Mouse (Mus musculus): ENCODE results near the gene Gm17482. TPM values are rescaled to one million over a fixed set of nuclear protein-coding genes. Genes with fewer than 3 reads are reported as not detected.

Gene Gm17482
- polyA plus RNA-seq, 1 experiment from 2014 or later = not detected

- no peaks in the 10 kb centered on the region for H3K4me1 ChIP-seq (replicated peaks; ENCODE audit: control insufficient read depth, insufficient read depth)
- no peak for TF ChIP-seq EP300 (optimal IDR thresholded peaks at IDR 0.05)
- no peak for TF ChIP-seq CTCF (IDR thresholded peaks at IDR 0.05; ENCODE audit: low read depth)
- H3K27ac ChIP-seq (replicated peaks) = no peak overlapping the region
- ATAC-seq (ENCODE audit: low FRiP score, low TSS enrichment) = no peak
- no peaks in the 10 kb centered on the region for H3K27me3 ChIP-seq (ENCODE audit: control insufficient read depth, insufficient read depth, low read length)
- H3K4me3 ChIP-seq (ENCODE audit: low read depth, low read length) = no peak overlapping the region
- WGBS = 89% methylated on average over 3 of the region's 3 CpGs
- no peak overlapping the region for H3K9ac ChIP-seq (ENCODE audit: low read length)
- no peaks in the 10 kb centered on the region for H3K9me3 ChIP-seq (ENCODE audit: control insufficient read depth, low read length)
- DNase-seq (ENCODE audit: low spot score) = no peak
- H3K4me2 ChIP-seq (replicated peaks; ENCODE audit: low read depth) = no peak overlapping the region
- H3K36me3 ChIP-seq (ENCODE audit: control insufficient read depth, insufficient read depth, low read length) = no peaks in the 10 kb centered on the region
Observed at GRCm38 (mm10) chr6:115288223-115288622, 61.1 kb downstream of the Gm17482 start.

- H3K4me1 ChIP-seq (replicated peaks; ENCODE audit: control insufficient read depth, insufficient read depth) = no peaks in the 10 kb centered on the region
- TF ChIP-seq CTCF (IDR thresholded peaks at IDR 0.05; ENCODE audit: low read depth) (no peak), EP300 (optimal IDR thresholded peaks at IDR 0.05) (no peak)
- H3K27ac ChIP-seq (replicated peaks) = no peak overlapping the region
- no peaks in the 10 kb centered on the region for H3K27me3 ChIP-seq (ENCODE audit: control insufficient read depth, insufficient read depth, low read length)
- WGBS = 72% methylated on average over 5 of the region's 5 CpGs
- H3K4me3 ChIP-seq (ENCODE audit: low read depth, low read length) = no peak overlapping the region
- H3K9ac ChIP-seq (ENCODE audit: low read length) = no peak overlapping the region
- no peak overlapping the region for H3K4me2 ChIP-seq (replicated peaks; ENCODE audit: low read depth)
- no peak for DNase-seq (ENCODE audit: low spot score)
- no peaks in the 10 kb centered on the region for H3K9me3 ChIP-seq (ENCODE audit: control insufficient read depth, low read length)
- no peaks in the 10 kb centered on the region for H3K36me3 ChIP-seq (ENCODE audit: control insufficient read depth, insufficient read depth, low read length)
- ATAC-seq (ENCODE audit: low FRiP score, low TSS enrichment) = no peak
Observed at GRCm38 (mm10) chr6:115290561-115290960, 63.4 kb downstream of the Gm17482 start.

- ATAC-seq (ENCODE audit: low FRiP score, low TSS enrichment) = no peak
Observed at GRCm38 (mm10) chr6:115291068-115291467, 63.9 kb downstream of the Gm17482 start.

GRCm38 (mm10) chr6:115291823-115292222 lies 64.7 kb downstream of the Gm17482 start:
- TF ChIP-seq EP300 (optimal IDR thresholded peaks at IDR 0.05) = no peak
- TF ChIP-seq CTCF (IDR thresholded peaks at IDR 0.05; ENCODE audit: low read depth) = no peak
- Histone ChIP-seq H3K4me3 (ENCODE audit: low read depth, low read length) (no peak overlapping the region), H3K9ac (ENCODE audit: low read length) (no peak overlapping the region), H3K9me3 (ENCODE audit: control insufficient read depth, low read length) (no peaks in the 10 kb centered on the region), H3K4me1 (replicated peaks; ENCODE audit: control insufficient read depth, insufficient read depth) (no peaks in the 10 kb centered on the region), H3K27me3 (ENCODE audit: control insufficient read depth, insufficient read depth, low read length) (no peaks in the 10 kb centered on the region), H3K27ac (replicated peaks) (no peak overlapping the region), H3K4me2 (replicated peaks; ENCODE audit: low read depth) (no peak overlapping the region), H3K36me3 (ENCODE audit: control insufficient read depth, insufficient read depth, low read length) (no peaks in the 10 kb centered on the region)
- ATAC-seq (ENCODE audit: low FRiP score, low TSS enrichment) (no peak), DNase-seq (ENCODE audit: low spot score) (no peak)
- WGBS = 90% methylated on average over 6 of the region's 6 CpGs

More at GRCm38 (mm10) chr6:115291068-115291467, 63.9 kb downstream of the Gm17482 start:
- Histone ChIP-seq H3K4me2 (replicated peaks; ENCODE audit: low read depth) (no peak overlapping the region), H3K27ac (replicated peaks) (no peak overlapping the region), H3K27me3 (ENCODE audit: control insufficient read depth, insufficient read depth, low read length) (no peaks in the 10 kb centered on the region), H3K36me3 (ENCODE audit: control insufficient read depth, insufficient read depth, low read length) (no peaks in the 10 kb centered on the region), H3K9ac (ENCODE audit: low read length) (no peak overlapping the region), H3K4me1 (replicated peaks; ENCODE audit: control insufficient read depth, insufficient read depth) (no peaks in the 10 kb centered on the region), H3K4me3 (ENCODE audit: low read depth, low read length) (no peak overlapping the region), H3K9me3 (ENCODE audit: control insufficient read depth, low read length) (no peaks in the 10 kb centered on the region)
- TF ChIP-seq CTCF (IDR thresholded peaks at IDR 0.05; ENCODE audit: low read depth) (no peak), EP300 (optimal IDR thresholded peaks at IDR 0.05) (no peak)
- no peak for DNase-seq (ENCODE audit: low spot score)
- WGBS = 87% methylated on average over 2 of the region's 2 CpGs

GRCm38 (mm10) chr6:115292621-115293020 lies 65.5 kb downstream of the Gm17482 start:
- Histone ChIP-seq H3K4me1 (replicated peaks; ENCODE audit: control insufficient read depth, insufficient read depth) (no peaks in the 10 kb centered on the region), H3K27me3 (ENCODE audit: control insufficient read depth, insufficient read depth, low read length) (no peaks in the 10 kb centered on the region), H3K36me3 (ENCODE audit: control insufficient read depth, insufficient read depth, low read length) (no peaks in the 10 kb centered on the region), H3K27ac (replicated peaks) (no peak overlapping the region), H3K9me3 (ENCODE audit: control insufficient read depth, low read length) (no peaks in the 10 kb centered on the region), H3K9ac (ENCODE audit: low read length) (no peak overlapping the region), H3K4me3 (ENCODE audit: low read depth, low read length) (no peak overlapping the region), H3K4me2 (replicated peaks; ENCODE audit: low read depth) (no peak overlapping the region)
- TF ChIP-seq EP300 (optimal IDR thresholded peaks at IDR 0.05) (no peak), CTCF (IDR thresholded peaks at IDR 0.05; ENCODE audit: low read depth) (no peak)
- ATAC-seq (ENCODE audit: low FRiP score, low TSS enrichment) = peak; percentile 24; the same call in 1 of the 2 replicates
- WGBS = 44% methylated on average over 6 of the region's 6 CpGs
- no peak for DNase-seq (ENCODE audit: low spot score)

GRCm38 (mm10) chr6:115293877-115294276 lies 66.7 kb downstream of the Gm17482 start:
- no peaks in the 10 kb centered on the region for H3K9me3 ChIP-seq (ENCODE audit: control insufficient read depth, low read length)
- no peak overlapping the region for H3K27ac ChIP-seq (replicated peaks)
- no peaks in the 10 kb centered on the region for H3K27me3 ChIP-seq (ENCODE audit: control insufficient read depth, insufficient read depth, low read length)
- DNase-seq (ENCODE audit: low spot score) (no peak), ATAC-seq (ENCODE audit: low FRiP score, low TSS enrichment) (no peak)
- no peak overlapping the region for H3K4me3 ChIP-seq (ENCODE audit: low read depth, low read length)
- no peak overlapping the region for H3K4me2 ChIP-seq (replicated peaks; ENCODE audit: low read depth)
- TF ChIP-seq CTCF (IDR thresholded peaks at IDR 0.05; ENCODE audit: low read depth) = no peak
- no peak for TF ChIP-seq EP300 (optimal IDR thresholded peaks at IDR 0.05)
- H3K36me3 ChIP-seq (ENCODE audit: control insufficient read depth, insufficient read depth, low read length) = no peaks in the 10 kb centered on the region
- no peak overlapping the region for H3K9ac ChIP-seq (ENCODE audit: low read length)
- 76% methylated on average over 2 of the region's 2 CpGs for WGBS
- no peaks in the 10 kb centered on the region for H3K4me1 ChIP-seq (replicated peaks; ENCODE audit: control insufficient read depth, insufficient read depth)

All from stomach, postnatal 0 days (tissue).